Mouse (Mus musculus) embryonic fibroblast, embryonic 13.5 days (primary cell): ENCODE data around the gene Gm14322. TPM values are rescaled to one million over a fixed set of nuclear protein-coding genes. Genes with fewer than 3 reads are reported as not detected.
"Not testable (repeated sequence)": the region's sequence is repeated elsewhere in the genome, so short reads cannot be mapped to it uniquely, and the experiment has no call there.

Source experiments
- H3K27ac ChIP-seq: 2 replicates; pipeline ENCODE4 v1.5.1; 2012; ENCODE audit warnings: low read length, control low read depth, inconsistent platforms; ENCODE audit not compliant: insufficient read depth
- H3K4me1 ChIP-seq: 2 replicates; pipeline ENCODE4 v1.6.1; 2011; ENCODE audit warnings: low read length; ENCODE audit not compliant: control insufficient read depth, insufficient read depth
- H3K4me3 ChIP-seq: 2 replicates; pipeline ENCODE4 v1.5.1; 2011; ENCODE audit warnings: mild to moderate bottlenecking, control low read depth, low read length; ENCODE audit not compliant: insufficient read depth
- POLR2A ChIP-seq: IDR thresholded peaks from 2 replicates; pipeline ENCODE4 v1.6.1; 2011; ENCODE audit warnings: low read depth, mild to moderate bottlenecking, control low read depth, low read length, moderate library complexity
- polyA plus RNA-seq: library from polyadenylated mRNA; stranded (reverse); fragments of >200 nt; gene quantifications from 2 replicates; pipeline ENCODE4 v1.2.4, GENCODE M21; 2011; ENCODE audit warnings: low read depth; ENCODE audit not compliant: missing spikeins, insufficient read length

Gene Gm14322
- 4.3 and 5.5 TPM in 2 replicates for polyA plus RNA-seq

DNA sequence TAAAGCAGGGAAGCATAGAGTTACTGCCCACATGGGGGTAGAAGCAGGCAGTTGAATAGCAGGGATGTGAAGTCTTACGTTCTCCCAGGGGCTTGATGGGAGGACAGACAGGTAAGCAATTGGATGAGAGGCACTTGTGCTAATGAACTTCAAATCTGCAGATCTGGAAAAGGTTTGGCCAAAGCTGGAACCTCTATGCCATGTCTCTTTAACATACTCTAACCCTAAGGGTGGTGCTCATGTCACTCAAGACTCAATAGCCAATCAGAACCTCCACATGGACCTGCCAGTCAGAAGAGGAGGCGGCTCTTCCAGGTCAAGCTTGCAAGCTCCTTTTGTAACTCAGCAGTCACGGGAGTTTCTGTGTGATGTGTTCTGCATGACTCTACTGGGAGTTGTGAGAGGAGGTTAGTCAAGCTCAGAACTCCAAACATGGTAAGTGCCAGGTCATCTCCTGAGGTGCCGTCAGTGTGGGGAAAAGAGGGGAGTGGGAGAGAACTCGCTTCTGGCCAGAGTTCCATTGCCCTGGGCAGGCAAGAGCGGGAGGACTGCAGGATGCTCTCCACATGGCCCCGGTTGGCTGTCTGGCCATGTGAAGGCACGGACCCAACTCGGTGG, at the start of gene Gm14322:
Gene Gm14322, plus strand, starts transcription at position 348 of the 618 bp plus-strand sequence.
- H3K4me1 ChIP-seq, H3K27ac ChIP-seq: not testable (repeated sequence)
- peak within 1 kb of the TSS; percentile 54 for H3K4me3 ChIP-seq
- peak; percentile 41; the same call in 1 of the 2 replicates for TF ChIP-seq POLR2A

DNA sequence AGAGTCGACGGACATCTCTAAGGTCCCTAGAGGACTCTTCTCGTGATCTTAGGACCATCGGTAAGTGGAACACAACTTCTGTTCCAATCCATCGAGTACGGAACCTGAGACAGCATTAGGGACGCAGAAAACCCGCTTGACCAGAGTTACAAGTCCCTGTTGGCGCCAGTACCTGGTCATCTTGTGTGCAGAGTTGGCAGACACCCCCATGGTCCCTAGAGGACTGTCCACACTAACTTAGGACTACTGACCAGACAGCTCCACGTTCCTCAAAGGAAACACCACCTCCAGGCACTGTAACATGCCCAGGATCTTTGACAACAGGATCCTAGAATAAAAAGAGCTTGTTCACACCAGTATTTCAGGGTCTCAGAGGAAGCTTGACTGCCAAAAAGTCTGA, 17.6 kb upstream of the Gm14322 start:
- not testable (repeated sequence) for H3K4me3 ChIP-seq, H3K27ac ChIP-seq, H3K4me1 ChIP-seq

DNA sequence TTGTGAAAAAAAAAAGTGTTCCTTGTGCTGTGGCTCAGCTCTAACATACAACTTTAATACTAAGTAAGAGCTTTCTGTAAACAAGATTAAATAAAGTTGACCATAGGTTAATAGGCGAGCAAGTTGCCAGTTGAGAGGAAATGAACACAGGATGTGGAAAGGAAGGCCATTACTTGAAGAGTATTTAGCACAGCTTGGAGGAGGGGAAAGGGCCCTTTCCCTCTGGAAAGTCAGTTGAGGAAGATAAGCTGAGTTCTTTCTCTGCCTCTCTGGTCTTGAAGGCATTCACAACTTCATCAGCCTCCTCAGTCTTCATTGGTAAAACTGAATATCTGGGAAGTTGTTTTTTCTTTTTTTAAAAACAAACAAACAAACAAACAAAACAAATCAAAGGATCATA, 28.3 kb downstream of the Gm14322 start:
- H3K4me1 ChIP-seq, H3K4me3 ChIP-seq, H3K27ac ChIP-seq: not testable (repeated sequence)

DNA sequence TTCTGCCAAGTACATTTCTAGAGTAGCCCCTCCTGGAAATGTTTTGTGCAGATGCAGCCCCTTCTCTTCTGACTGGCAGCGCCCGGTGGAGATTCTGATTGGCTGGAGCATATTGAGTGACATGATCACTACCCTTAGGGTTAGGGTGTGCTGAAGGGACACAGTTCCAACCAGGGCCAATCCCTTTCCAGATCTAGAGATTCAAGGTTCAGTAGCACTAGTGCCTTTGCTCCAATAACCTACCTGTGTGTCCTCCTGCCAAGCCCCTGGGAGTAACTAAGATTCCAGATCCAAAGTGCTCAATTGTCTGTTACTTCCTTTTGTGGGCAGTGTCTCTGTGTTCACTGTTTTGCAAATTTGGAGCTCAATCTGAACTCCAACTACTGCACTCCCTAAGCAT, 47.1 kb downstream of the Gm14322 start:
- not testable (repeated sequence) for H3K4me3 ChIP-seq, H3K27ac ChIP-seq, H3K4me1 ChIP-seq

Other genes with a start within 250 kb of the Gm14322 start
- gene Gm14406, start 181.1 kb upstream of the Gm14322 start, polyA plus RNA-seq: not detected in 2 replicates
- 65.0 and 81.6 TPM in 2 replicates for gene Gm14325, start 81.0 kb downstream of the Gm14322 start, polyA plus RNA-seq
- 3.0 and 3.4 TPM in 2 replicates for gene Gm14327, start 137.8 kb downstream of the Gm14322 start, polyA plus RNA-seq
- gene Zfp972, start 166.3 kb downstream of the Gm14322 start, polyA plus RNA-seq: 1.5 TPM in 1 of 2 replicates, not detected in the other
- gene Gm14326, start 198.0 kb downstream of the Gm14322 start, polyA plus RNA-seq: 15.4 and 18.0 TPM in 2 replicates